Mouse (Mus musculus) induced T-regulatory cell, adult 2 months (primary cell): ENCODE results near the gene Tbx10.
"Not testable (repeated sequence)": the region's sequence is repeated elsewhere in the genome, so short reads cannot be mapped to it uniquely, and the experiment has no call there.

Experiments used
- DNase-seq: peaks from one replicate; pipeline ENCODE4 v3.0.0-alpha.2; 2012; ENCODE audit warnings: low read depth

Gene Tbx10

GRCm38 (mm10) chr19:3992416-3992815 lies at the start of gene Tbx10:
Gene Tbx10, plus strand, starts transcription at chr19:3992752.
- no peak for DNase-seq

GRCm38 (mm10) chr19:3942986-3943735 lies 49.4 kb upstream of the Tbx10 start:
- DNase-seq: peak; percentile 85

GRCm38 (mm10) chr19:3945872-3946564 lies 46.5 kb upstream of the Tbx10 start:
- peak; percentile 81 for DNase-seq

DNA sequence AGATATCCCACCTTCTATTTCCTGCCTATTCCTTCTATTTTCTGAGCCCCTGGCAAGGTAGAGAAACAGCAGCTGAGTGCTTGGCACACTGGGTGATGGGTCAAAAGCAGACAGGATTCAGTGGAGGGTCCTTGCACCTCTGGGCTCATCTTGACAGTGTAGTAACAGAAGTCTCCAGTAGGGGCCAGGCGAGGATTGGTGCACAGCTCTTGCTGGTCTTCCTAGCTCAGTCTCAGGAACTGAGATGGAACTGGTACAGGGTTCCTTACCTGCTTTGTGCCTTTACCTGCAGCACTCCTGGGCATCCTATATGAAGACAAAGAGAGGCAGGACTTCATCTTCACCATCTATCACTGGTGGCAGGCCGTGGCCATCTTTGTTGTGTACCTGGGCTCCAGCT lies 45.8 kb upstream of the Tbx10 start:
- peak; percentile 85 for DNase-seq

DNA sequence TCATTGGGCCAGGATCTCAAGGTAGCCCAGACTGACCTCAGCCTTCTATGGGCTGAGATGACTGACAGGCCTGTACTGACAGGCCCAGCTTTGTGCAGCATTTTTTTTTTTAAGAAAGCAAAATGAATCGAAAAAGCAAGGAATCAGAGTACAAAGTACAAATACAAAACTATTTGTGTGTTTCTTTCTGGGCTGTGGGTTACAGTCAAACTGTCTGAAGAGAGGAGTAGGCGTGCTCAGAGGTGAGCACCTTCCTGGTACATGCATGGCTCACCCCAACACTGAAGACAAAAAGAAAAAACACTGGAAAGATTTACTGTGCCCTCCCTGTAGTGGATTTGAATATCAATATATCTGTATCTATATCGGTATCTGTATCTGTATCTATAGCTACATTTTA lies 44.7 kb upstream of the Tbx10 start:
- no peak for DNase-seq

DNA sequence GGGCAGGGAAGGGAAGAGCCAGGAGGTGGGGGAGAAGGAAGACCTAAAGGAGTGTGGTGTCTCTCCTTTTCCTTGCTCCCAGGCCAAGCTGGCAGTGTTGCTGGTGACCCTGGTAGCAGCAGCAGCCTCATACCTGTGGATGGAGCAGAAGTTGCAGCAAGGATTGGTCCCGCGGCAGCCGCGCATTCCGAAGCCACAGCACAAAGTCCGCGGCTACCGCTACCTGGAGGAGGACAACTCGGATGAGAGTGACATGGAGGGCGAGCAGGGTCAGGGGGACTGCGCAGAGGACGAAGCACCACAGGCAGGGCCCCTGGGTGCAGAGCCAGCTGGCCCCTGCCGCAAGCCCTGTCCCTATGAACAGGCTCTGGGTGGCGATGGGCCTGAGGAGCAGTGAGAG lies 44.0 kb upstream of the Tbx10 start:
- no peak for DNase-seq

GRCm38 (mm10) chr19:3950331-3950730 lies 42.2 kb upstream of the Tbx10 start:
- DNase-seq: no peak

- DNase-seq: no peak
Measured at GRCm38 (mm10) chr19:3951461-3951860, 41.1 kb upstream of the Tbx10 start.

GRCm38 (mm10) chr19:3952099-3952498 lies 40.5 kb upstream of the Tbx10 start:
- no peak for DNase-seq

- no peak for DNase-seq
Measured at GRCm38 (mm10) chr19:3955033-3955432, 37.5 kb upstream of the Tbx10 start.

DNA sequence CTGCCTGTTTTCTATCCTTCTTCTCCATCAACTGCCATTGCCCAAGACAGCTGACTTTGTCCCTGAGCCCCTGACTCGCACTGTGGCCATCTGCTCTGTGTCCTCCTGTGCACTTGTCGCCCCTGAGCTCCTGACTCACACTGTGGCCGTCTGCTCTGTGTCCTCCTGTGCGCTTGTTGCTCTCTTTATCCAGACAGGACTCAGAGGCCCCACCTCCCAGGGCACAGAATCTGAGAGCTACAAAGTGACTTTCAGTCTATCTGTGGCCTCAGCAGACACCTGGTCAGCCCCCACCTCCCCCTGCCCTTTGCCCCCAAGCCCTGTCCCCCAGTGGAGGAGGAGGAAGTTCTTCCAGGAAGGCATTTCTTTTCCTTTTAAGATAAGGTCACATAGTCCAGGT lies 36.7 kb upstream of the Tbx10 start:
- no peak for DNase-seq

DNA sequence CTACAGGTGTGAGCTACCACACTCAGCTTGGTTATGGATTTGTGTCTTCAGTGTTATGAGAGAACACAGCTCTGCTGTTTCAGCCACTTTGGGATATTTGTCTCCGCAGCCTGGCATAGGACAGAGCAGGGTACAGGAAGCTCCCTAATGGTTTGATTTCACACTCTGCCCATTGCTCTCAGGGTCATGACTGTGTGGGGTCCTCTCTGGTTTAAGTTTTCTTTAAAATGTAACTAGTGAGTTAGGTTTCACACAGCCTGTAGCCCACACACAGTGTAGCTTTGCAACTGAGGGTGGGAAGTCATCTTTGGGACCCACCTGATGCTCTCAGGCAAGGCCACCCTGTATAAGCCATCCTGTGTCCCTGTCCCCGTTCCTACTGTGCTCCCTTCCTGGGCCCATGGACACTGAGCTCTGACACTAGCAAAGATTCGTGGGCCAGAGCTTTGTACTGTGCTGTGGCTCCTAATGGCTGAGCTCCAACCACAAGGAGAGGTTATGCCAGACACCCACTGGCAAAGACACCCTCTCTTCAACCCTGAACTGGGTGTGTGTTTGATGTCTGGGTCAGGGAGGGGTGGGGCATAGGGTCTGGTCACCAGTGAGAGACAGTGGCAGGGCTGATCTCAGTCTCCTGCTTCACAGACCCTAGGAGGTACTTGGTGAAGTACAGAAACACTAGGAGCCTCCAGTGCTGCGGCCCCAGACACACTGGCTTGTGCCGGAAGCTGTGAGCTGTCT lies 35.1 kb upstream of the Tbx10 start:
- DNase-seq: not testable (repeated sequence)

DNA sequence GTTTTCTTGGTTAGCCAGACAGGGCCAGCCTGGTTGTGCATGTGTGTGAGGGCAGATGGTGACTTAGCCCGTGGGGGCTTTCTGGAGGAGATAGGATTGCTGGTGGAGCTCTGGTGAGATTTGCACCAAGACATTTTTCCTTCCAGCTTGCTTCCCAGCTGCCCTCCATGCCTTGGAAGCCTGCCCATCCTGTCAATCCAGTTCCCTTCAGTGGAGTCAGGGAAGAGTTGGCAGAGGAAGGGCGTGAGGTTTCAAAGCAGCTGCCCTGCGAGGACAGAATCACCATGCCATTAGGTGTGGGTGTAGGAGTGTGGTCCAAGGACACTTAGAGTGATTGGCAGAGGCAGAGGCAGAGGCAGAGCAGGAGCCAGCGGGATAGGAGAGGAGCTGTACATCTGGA lies 34.1 kb upstream of the Tbx10 start, which contains the start of gene Aldh3b3:
Gene Aldh3b3, plus strand, starts transcription at position 176 of the 400 bp plus-strand sequence.
- DNase-seq: no peak

GRCm38 (mm10) chr19:3959030-3959429 lies 33.5 kb upstream of the Tbx10 start:
- DNase-seq: no peak

- no peak for DNase-seq
Measured at GRCm38 (mm10) chr19:3960211-3960610, 32.3 kb upstream of the Tbx10 start.

DNA sequence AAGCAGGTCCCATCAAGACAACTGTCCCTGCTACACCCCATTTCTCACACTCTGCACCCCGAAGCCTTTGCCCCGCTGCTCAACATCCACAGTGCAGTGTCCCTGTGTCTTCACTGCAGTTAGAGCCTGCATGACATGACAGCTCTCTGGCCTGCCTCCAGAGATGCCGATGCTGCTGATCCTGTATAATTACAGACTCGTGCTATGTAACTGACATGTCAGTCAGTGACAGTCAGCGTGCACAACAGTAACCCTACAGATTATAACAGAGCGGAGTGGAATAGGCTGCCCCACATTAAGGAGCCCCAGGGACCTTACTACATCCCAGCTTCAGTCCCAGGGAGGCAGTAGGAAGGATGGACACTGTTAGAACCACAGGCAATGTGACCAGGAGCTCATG lies 30.7 kb upstream of the Tbx10 start:
- not testable (repeated sequence) for DNase-seq

GRCm38 (mm10) chr19:3962469-3962868 lies 30.1 kb upstream of the Tbx10 start:
- peak; percentile 53 for DNase-seq

DNA sequence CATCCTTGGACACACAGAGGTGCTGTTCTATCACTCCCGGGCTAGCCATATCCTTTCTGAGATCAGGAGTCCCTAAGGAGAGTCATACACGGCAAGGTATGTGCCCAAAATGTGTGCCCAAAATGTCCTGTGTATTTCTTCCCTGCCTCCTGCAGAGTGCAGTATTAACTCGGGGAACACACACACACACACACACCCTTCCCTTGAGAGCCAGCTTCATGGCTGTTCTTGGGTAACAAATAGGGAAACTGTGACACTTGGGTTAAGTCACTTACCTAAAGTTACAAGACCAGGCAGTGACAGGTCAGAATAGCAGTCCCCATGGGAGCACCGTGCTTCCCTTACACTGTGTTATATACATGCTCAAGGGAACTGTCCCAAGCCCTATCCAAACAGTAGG lies 28.5 kb upstream of the Tbx10 start:
- no peak for DNase-seq

DNA sequence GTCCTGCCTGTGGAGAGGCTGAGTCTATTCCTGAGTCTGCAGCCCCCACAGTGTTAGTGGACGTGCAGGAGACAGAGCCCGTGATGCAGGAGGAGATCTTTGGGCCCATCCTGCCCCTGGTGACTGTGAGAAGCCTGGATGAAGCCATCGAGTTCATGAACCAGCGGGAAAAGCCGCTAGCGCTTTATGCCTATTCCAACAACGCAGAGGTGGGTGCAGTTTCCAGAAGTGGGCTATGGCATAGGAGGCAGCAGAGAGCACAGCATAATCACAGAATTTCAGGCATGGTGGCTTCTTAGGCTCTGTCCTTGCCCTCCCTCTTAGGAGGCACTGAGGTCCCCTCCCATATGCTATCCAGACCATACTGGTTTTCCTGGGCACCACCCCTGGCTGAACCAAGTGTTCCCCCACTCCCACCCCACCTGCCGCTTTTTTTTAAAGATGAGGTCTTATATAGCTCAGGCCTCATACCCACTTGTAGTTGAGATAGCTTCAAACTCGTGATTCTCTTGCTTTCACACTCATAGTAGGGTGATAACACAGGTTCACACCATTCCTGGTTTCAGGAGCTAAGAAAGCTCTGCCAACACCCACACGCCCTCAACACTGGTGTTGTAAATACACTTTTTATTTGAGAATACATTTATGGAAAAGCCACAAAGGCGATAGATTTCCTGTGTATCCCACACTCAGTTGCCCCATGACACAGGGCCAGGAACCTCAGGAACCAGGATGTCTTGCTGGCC lies 26.0 kb upstream of the Tbx10 start:
- DNase-seq: no peak

- DNase-seq: no peak
Measured at GRCm38 (mm10) chr19:3967258-3967657, 25.3 kb upstream of the Tbx10 start.

DNA sequence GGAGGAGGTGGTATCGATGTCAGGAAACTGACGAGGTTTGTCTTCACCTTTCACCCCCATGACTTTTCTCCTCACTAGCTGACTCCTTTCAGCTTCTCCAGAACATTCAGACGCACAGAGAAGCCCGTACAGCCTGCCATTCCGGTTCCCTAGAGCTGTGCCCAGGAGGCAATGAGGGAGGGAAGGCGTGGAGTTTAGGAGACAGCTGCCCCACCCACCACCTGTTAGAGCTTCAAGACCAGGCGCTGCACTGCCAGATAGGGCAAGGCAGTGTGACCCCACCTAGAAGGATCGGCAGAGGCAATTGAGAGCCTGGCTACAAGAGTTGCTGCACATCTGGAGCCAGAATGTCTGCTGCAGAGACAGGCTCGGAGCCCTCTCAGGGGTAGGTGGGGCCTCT lies 20.3 kb upstream of the Tbx10 start, which contains the start of gene Aldh3b2:
Gene Aldh3b2, plus strand, starts transcription at position 100 of the 400 bp plus-strand sequence.
- DNase-seq: no peak

- not testable (repeated sequence) for DNase-seq
Measured at GRCm38 (mm10) chr19:3974608-3975007, 17.9 kb upstream of the Tbx10 start.
